ENCODE assay signal across 8 mouse cellular contexts in the genomic region with DNA sequence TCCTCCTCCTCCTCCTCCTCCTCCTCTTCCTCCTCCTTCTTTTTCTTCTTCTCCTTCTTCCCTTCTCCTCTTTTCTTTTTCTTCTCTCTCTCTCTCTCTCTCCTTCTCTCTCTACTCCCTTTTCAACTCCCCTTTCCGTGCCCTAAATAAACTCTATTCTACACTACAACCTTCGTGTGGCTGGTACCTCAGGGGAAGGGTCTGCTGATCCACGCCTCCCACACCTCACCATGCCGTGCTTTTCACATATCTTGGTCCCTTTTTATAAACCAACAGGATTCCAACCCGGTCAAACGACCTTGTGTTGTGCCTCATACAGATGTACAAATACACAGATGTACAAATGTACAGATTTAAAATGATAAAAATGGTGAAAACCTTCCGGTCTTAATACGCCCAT. TPM values are rescaled to one million over a fixed set of nuclear protein-coding genes. Genes with fewer than 3 reads are reported as not detected.
DNase-seq lines count a peak whose midpoint lies in the region; ATAC-seq and TF ChIP-seq lines count a peak whose summit lies in the region.

No protein-coding gene starts in this region.

- peaks cover 22% of the 10 kb centered on the region for H3K36me3 ChIP-seq in erythroblast, embryonic 14.5 days (ENCODE audit: control insufficient read depth)
- peaks cover 1% of the 10 kb centered on the region; the same call in 1 of the 2 replicates for H3K36me3 ChIP-seq in spleen, adult 2 months (ENCODE audit: control insufficient read depth, insufficient read depth, low read length)
- H3K36me3 ChIP-seq in limb, embryonic 12.5 days: peaks cover 21% of the 10 kb centered on the region
- peaks cover 7% of the 10 kb centered on the region; the same call in 1 of the 2 replicates for H3K36me3 ChIP-seq in small intestine, adult 2 months (ENCODE audit: control insufficient read depth, insufficient read depth, low read length)

- peaks cover 28% of the 10 kb centered on the region for H3K27me3 ChIP-seq in erythroblast, embryonic 14.5 days (ENCODE audit: control insufficient read depth)
- H3K27me3 ChIP-seq in spleen, adult 2 months (ENCODE audit: control insufficient read depth, insufficient read depth, low read length): peaks cover 5% of the 10 kb centered on the region
- peaks cover 46% of the 10 kb centered on the region for H3K27me3 ChIP-seq in limb, embryonic 12.5 days
- peaks cover 19% of the 10 kb centered on the region for H3K27me3 ChIP-seq in small intestine, adult 2 months (ENCODE audit: control insufficient read depth, insufficient read depth, low read length)

- H3K9me3 ChIP-seq in erythroblast, embryonic 14.5 days (ENCODE audit: control insufficient read depth, low read length): no peaks in the 10 kb centered on the region
- H3K9me3 ChIP-seq in limb, embryonic 12.5 days: no peaks in the 10 kb centered on the region

- H3K4me3 ChIP-seq in erythroblast, embryonic 14.5 days (replicated peaks): peak overlapping the region; percentile 84
- peak overlapping the region; percentile 81 for H3K4me3 ChIP-seq in spleen, adult 2 months (ENCODE audit: extremely low read depth, insufficient read depth, insufficient read length)
- peak overlapping the region; percentile 97 for H3K4me3 ChIP-seq in limb, embryonic 12.5 days (replicated peaks)
- peak overlapping the region; percentile 66 for H3K4me3 ChIP-seq in small intestine, adult 2 months (ENCODE audit: low read depth, low read length)

- DNase-seq in spleen, adult 2 months (ENCODE audit: low read depth in 1 of 2, low spot score in 2 of 2): no peak
- no peak for DNase-seq in spleen, postnatal 36 days (ENCODE audit: low spot score in 2 of 2)
- no peak for DNase-seq in right cerebral cortex, adult 18-20 months

- ATAC-seq in erythroblast, adult 5-6 weeks (replicated peaks; ENCODE audit: low FRiP score, poor library complexity, severe bottlenecking): no peak
- ATAC-seq in limb, embryonic 12.5 days (ENCODE audit: insufficient number of reproducible peaks, insufficient read depth, low FRiP score, low TSS enrichment, low read depth): no peak
- ATAC-seq in frontal cortex, adult (ENCODE audit: low TSS enrichment): no peak

- no peak for TF ChIP-seq CTCF in spleen, adult 2 months (IDR thresholded peaks at IDR 0.05; ENCODE audit: extremely low read depth, insufficient read depth, insufficient read length, insufficient replicate concordance)
- TF ChIP-seq CTCF in small intestine, adult 2 months (IDR thresholded peaks at IDR 0.05; ENCODE audit: extremely low read depth, insufficient read length, insufficient replicate concordance, low read depth, low read length): no peak

- TF ChIP-seq POLR2A in spleen, adult 2 months (IDR thresholded peaks at IDR 0.05; ENCODE audit: low read depth, low read length): no peak
- TF ChIP-seq POLR2A in small intestine, adult 2 months (IDR thresholded peaks at IDR 0.05; ENCODE audit: low read depth, low read length): no peak

- peak overlapping the region; percentile 62 for H3K4me2 ChIP-seq in limb, embryonic 12.5 days

- WGBS in spleen, adult 2 months: 7% methylated on average over 8 of the region's 8 CpGs
- WGBS in limb, embryonic 12.5 days: 17% methylated on average over 8 of the region's 8 CpGs
- WGBS in small intestine, adult 2 months: 4% methylated on average over 8 of the region's 8 CpGs

- H3K9ac ChIP-seq in limb, embryonic 12.5 days (replicated peaks): 0 out of 2 replicates have a peak overlapping the region, but pooled peaks have one; percentile 37

- peak overlapping the region; percentile 86; the same call in 1 of the 2 replicates for H3K27ac ChIP-seq in spleen, adult 2 months (ENCODE audit: insufficient read depth, low read length)
- H3K27ac ChIP-seq in limb, embryonic 12.5 days: peak overlapping the region; percentile 23; the same call in 1 of the 2 replicates
- peak overlapping the region; percentile 81 for H3K27ac ChIP-seq in small intestine, adult 2 months (ENCODE audit: insufficient read depth, low read depth, low read length)

- peaks cover 40% of the 10 kb centered on the region for H3K4me1 ChIP-seq in erythroblast, embryonic 14.5 days (ENCODE audit: control insufficient read depth)
- peaks cover 10% of the 10 kb centered on the region for H3K4me1 ChIP-seq in spleen, adult 2 months (ENCODE audit: control insufficient read depth, insufficient read depth, insufficient read length)
- peaks cover 19% of the 10 kb centered on the region for H3K4me1 ChIP-seq in limb, embryonic 12.5 days (replicated peaks)
- peaks cover 13% of the 10 kb centered on the region; the same call in 1 of the 2 replicates for H3K4me1 ChIP-seq in small intestine, adult 2 months (ENCODE audit: control insufficient read depth, insufficient read depth, insufficient read length, low read length)

RNA-seq across cellular contexts. Expression of gene Icmt, which starts 0.7 kb away (rescaled TPM):
- polyA plus RNA-seq in erythroblast, embryonic 14.5 days (2012): 1.6 and 2.6 TPM in 2 replicates
- 3.7 and 6.5 TPM in 2 replicates for total RNA-seq in erythroblast, adult 5-6 weeks (2015; ENCODE audit: low replicate concordance)
- total RNA-seq in erythroblast, adult 5-6 weeks (2017; ENCODE audit: low replicate concordance): 4.6 and 5.8 TPM in 2 replicates
- polyA plus RNA-seq in spleen, adult 2 months (2012; rRNA removed): 16.2 and 19.3 TPM in 2 replicates
- polyA plus RNA-seq in limb, embryonic 12.5 days (2016; fragmentation: Nextera tagmentation; extraction: Ambion mirVana): 29.3 and 33.2 TPM in 2 replicates
- polyA plus RNA-seq in small intestine, adult 2 months (2012; rRNA removed): 16.5 and 26.5 TPM in 2 replicates

RNA-seq across cellular contexts. Expression of gene Hes3, which starts 4.9 kb away (rescaled TPM):
- polyA plus RNA-seq in erythroblast, embryonic 14.5 days (2012): not detected in 2 replicates
- not detected in 2 replicates for total RNA-seq in erythroblast, adult 5-6 weeks (2015; ENCODE audit: low replicate concordance)
- not detected in 2 replicates for total RNA-seq in erythroblast, adult 5-6 weeks (2017; ENCODE audit: low replicate concordance)
- polyA plus RNA-seq in spleen, adult 2 months (2012; rRNA removed): 0.11 TPM in 1 of 2 replicates, not detected in the other
- polyA plus RNA-seq in limb, embryonic 12.5 days (2016; fragmentation: Nextera tagmentation; extraction: Ambion mirVana): not detected in 2 replicates
- not detected in 2 replicates for polyA plus RNA-seq in small intestine, adult 2 months (2012; rRNA removed)

RNA-seq across cellular contexts. Expression of gene Gpr153, which starts 22.3 kb away (rescaled TPM):
- polyA plus RNA-seq in erythroblast, embryonic 14.5 days (2012): not detected in 2 replicates
- total RNA-seq in erythroblast, adult 5-6 weeks (2015; ENCODE audit: low replicate concordance): not detected in 2 replicates
- 0.28 TPM in 1 of 2 replicates, not detected in the other for total RNA-seq in erythroblast, adult 5-6 weeks (2017; ENCODE audit: low replicate concordance)
- polyA plus RNA-seq in spleen, adult 2 months (2012; rRNA removed): 10.5 and 15.7 TPM in 2 replicates
- 6.4 and 7.2 TPM in 2 replicates for polyA plus RNA-seq in limb, embryonic 12.5 days (2016; fragmentation: Nextera tagmentation; extraction: Ambion mirVana)
- 9.4 and 11.6 TPM in 2 replicates for polyA plus RNA-seq in small intestine, adult 2 months (2012; rRNA removed)

RNA-seq across cellular contexts. Expression of gene Rnf207, which starts 22.4 kb away (rescaled TPM):
- polyA plus RNA-seq in erythroblast, embryonic 14.5 days (2012): 0.01 TPM in 1 of 2 replicates, not detected in the other
- 0.19 TPM in 1 of 2 replicates, not detected in the other for total RNA-seq in erythroblast, adult 5-6 weeks (2015; ENCODE audit: low replicate concordance)
- total RNA-seq in erythroblast, adult 5-6 weeks (2017; ENCODE audit: low replicate concordance): not detected in 2 replicates
- polyA plus RNA-seq in spleen, adult 2 months (2012; rRNA removed): 0.08 TPM in 1 of 2 replicates, not detected in the other
- polyA plus RNA-seq in limb, embryonic 12.5 days (2016; fragmentation: Nextera tagmentation; extraction: Ambion mirVana): 0.47 and 0.68 TPM in 2 replicates
- polyA plus RNA-seq in small intestine, adult 2 months (2012; rRNA removed): 2.1 and 3.7 TPM in 2 replicates

RNA-seq across cellular contexts. Expression of gene Rpl22, which starts 29.2 kb away (rescaled TPM):
- 13.4 and 13.6 TPM in 2 replicates for polyA plus RNA-seq in erythroblast, embryonic 14.5 days (2012)
- 338 and 340 TPM in 2 replicates for total RNA-seq in erythroblast, adult 5-6 weeks (2015; ENCODE audit: low replicate concordance)
- total RNA-seq in erythroblast, adult 5-6 weeks (2017; ENCODE audit: low replicate concordance): 322 and 331 TPM in 2 replicates
- polyA plus RNA-seq in spleen, adult 2 months (2012; rRNA removed): 24.6 and 29.3 TPM in 2 replicates
- 405 and 448 TPM in 2 replicates for polyA plus RNA-seq in limb, embryonic 12.5 days (2016; fragmentation: Nextera tagmentation; extraction: Ambion mirVana)
- polyA plus RNA-seq in small intestine, adult 2 months (2012; rRNA removed): 5.0 and 8.7 TPM in 2 replicates

Comparison
In these comparisons a context has a peak if more than half of its experiments do, and no peak if none do; other contexts are left out.
1. H3K27ac ChIP-seq: peak in every context shown above with its lines; median percentile 86 in spleen, adult 2 months; 81 in small intestine, adult 2 months; 23 in limb, embryonic 12.5 days.